Mouse (Mus musculus): ENCODE measurements around the gene Utp20.

DNA sequence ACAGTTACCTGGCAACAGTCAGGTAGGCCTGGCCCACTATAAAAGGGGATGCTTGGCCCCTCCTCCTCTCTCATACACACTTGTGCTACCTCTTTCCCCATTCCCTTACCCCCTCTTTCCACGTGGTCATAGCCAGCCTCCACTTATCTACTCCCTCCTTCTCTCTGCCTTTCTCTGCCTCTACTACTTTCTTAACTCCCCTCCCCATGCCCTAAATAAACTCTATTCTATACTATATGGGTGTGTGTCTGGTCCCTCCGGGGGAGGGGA lies 108.9 kb downstream of the Utp20 start:
- TF ChIP-seq CTCF (IDR thresholded peaks at IDR 0.05; ENCODE audit: borderline replicate concordance, insufficient read depth, low read length) (no peak), POLR2A (IDR thresholded peaks at IDR 0.05; ENCODE audit: low read depth, low read length) (no peak)
